Mouse (Mus musculus): ENCODE results near the gene Ttc27. TPM values are rescaled to one million over a fixed set of nuclear protein-coding genes. Genes with fewer than 3 reads are reported as not detected.

Gene Ttc27
- polyA plus RNA-seq, 1 experiment = 21.1 TPM

- no peaks in the 10 kb centered on the region for H3K27me3 ChIP-seq (ENCODE audit: control insufficient read depth, insufficient read depth, insufficient read length)
- TF ChIP-seq CTCF (IDR thresholded peaks at IDR 0.05; ENCODE audit: control insufficient read depth, insufficient read depth, insufficient read length) (no peak), CEBPB (IDR thresholded peaks at IDR 0.05; ENCODE audit: low read depth) (no peak), MYOD1 (IDR thresholded peaks at IDR 0.05; ENCODE audit: control insufficient read depth, insufficient read length, low read depth) (no peak), MAX (IDR thresholded peaks at IDR 0.05) (no peak), FOSL1 (IDR thresholded peaks at IDR 0.05; ENCODE audit: insufficient read depth, low read length, poor library complexity, severe bottlenecking) (no peak), MYOG (IDR thresholded peaks at IDR 0.05; ENCODE audit: control insufficient read depth, extremely low read depth, insufficient read length) (no peak), USF1 (IDR thresholded peaks at IDR 0.05; ENCODE audit: low read depth) (no peak)
Measured at GRCm38 (mm10) chr17:74850216-74850615, 132.7 kb downstream of the Ttc27 start.

GRCm38 (mm10) chr17:74859298-74859697, 141.8 kb downstream of the Ttc27 start:
- H3K27me3 ChIP-seq (ENCODE audit: control insufficient read depth, insufficient read depth, insufficient read length) = no peaks in the 10 kb centered on the region
- no peak overlapping the region for H3ac ChIP-seq (ENCODE audit: control insufficient read depth, insufficient read length, low read depth)
- no peaks in the 10 kb centered on the region for H3K36me3 ChIP-seq (ENCODE audit: control insufficient read depth, insufficient read depth)
- H3K79me3 ChIP-seq (ENCODE audit: low read depth) = no peaks in the 10 kb centered on the region
- TF ChIP-seq CEBPB (IDR thresholded peaks at IDR 0.05; ENCODE audit: low read depth) (no peak), MYOD1 (IDR thresholded peaks at IDR 0.05; ENCODE audit: control insufficient read depth, insufficient read length, low read depth) (no peak)
- no peak overlapping the region for H3K4me3 ChIP-seq (ENCODE audit: insufficient read depth, poor library complexity, severe bottlenecking)
- H3K79me2 ChIP-seq (ENCODE audit: control insufficient read depth, insufficient read depth) = no peaks in the 10 kb centered on the region

More at GRCm38 (mm10) chr17:74850216-74850615, 132.7 kb downstream of the Ttc27 start:
- H3K4me3 ChIP-seq (ENCODE audit: insufficient read depth, poor library complexity, severe bottlenecking) = no peak overlapping the region
- H3K79me3 ChIP-seq (ENCODE audit: low read depth) = no peaks in the 10 kb centered on the region
- no peaks in the 10 kb centered on the region for H3K36me3 ChIP-seq (ENCODE audit: control insufficient read depth, insufficient read depth)
- H3K79me2 ChIP-seq (ENCODE audit: control insufficient read depth, insufficient read depth) = no peaks in the 10 kb centered on the region
- H3ac ChIP-seq (ENCODE audit: control insufficient read depth, insufficient read length, low read depth) = no peak overlapping the region

- no peaks in the 10 kb centered on the region for H3K36me3 ChIP-seq (ENCODE audit: control insufficient read depth, insufficient read depth)
- H3K79me3 ChIP-seq (ENCODE audit: low read depth) = no peaks in the 10 kb centered on the region
- no peaks in the 10 kb centered on the region for H3K27me3 ChIP-seq (ENCODE audit: control insufficient read depth, insufficient read depth, insufficient read length)
- TF ChIP-seq USF1 (IDR thresholded peaks at IDR 0.05; ENCODE audit: low read depth) (no peak), CTCF (IDR thresholded peaks at IDR 0.05; ENCODE audit: control insufficient read depth, insufficient read depth, insufficient read length) (no peak), MYOD1 (IDR thresholded peaks at IDR 0.05; ENCODE audit: control insufficient read depth, insufficient read length, low read depth) (no peak), CEBPB (IDR thresholded peaks at IDR 0.05; ENCODE audit: low read depth) (no peak), FOSL1 (IDR thresholded peaks at IDR 0.05; ENCODE audit: insufficient read depth, low read length, poor library complexity, severe bottlenecking) (no peak), MAX (IDR thresholded peaks at IDR 0.05) (no peak), MYOG (IDR thresholded peaks at IDR 0.05; ENCODE audit: control insufficient read depth, extremely low read depth, insufficient read length) (no peak)
- no peak overlapping the region for H3K4me3 ChIP-seq (ENCODE audit: insufficient read depth, poor library complexity, severe bottlenecking)
- H3K79me2 ChIP-seq (ENCODE audit: control insufficient read depth, insufficient read depth) = no peaks in the 10 kb centered on the region
- H3ac ChIP-seq (ENCODE audit: control insufficient read depth, insufficient read length, low read depth) = no peak overlapping the region
Measured at GRCm38 (mm10) chr17:74860180-74860993, 142.9 kb downstream of the Ttc27 start.

GRCm38 (mm10) chr17:74863845-74864244, 146.3 kb downstream of the Ttc27 start:
- Histone ChIP-seq H3K36me3 (ENCODE audit: control insufficient read depth, insufficient read depth) (no peaks in the 10 kb centered on the region), H3K27me3 (ENCODE audit: control insufficient read depth, insufficient read depth, insufficient read length) (no peaks in the 10 kb centered on the region), H3ac (ENCODE audit: control insufficient read depth, insufficient read length, low read depth) (no peak overlapping the region), H3K4me3 (ENCODE audit: insufficient read depth, poor library complexity, severe bottlenecking) (no peak overlapping the region), H3K79me3 (ENCODE audit: low read depth) (no peaks in the 10 kb centered on the region), H3K79me2 (ENCODE audit: control insufficient read depth, insufficient read depth) (no peaks in the 10 kb centered on the region)
- TF ChIP-seq USF1 (IDR thresholded peaks at IDR 0.05; ENCODE audit: low read depth) (no peak), CTCF (IDR thresholded peaks at IDR 0.05; ENCODE audit: control insufficient read depth, insufficient read depth, insufficient read length) (no peak), MAX (IDR thresholded peaks at IDR 0.05) (no peak), CEBPB (IDR thresholded peaks at IDR 0.05; ENCODE audit: low read depth) (no peak), FOSL1 (IDR thresholded peaks at IDR 0.05; ENCODE audit: insufficient read depth, low read length, poor library complexity, severe bottlenecking) (no peak)

GRCm38 (mm10) chr17:74864790-74865548, 147.4 kb downstream of the Ttc27 start:
- Histone ChIP-seq H3ac (ENCODE audit: control insufficient read depth, insufficient read length, low read depth) (no peak overlapping the region), H3K79me3 (ENCODE audit: low read depth) (no peaks in the 10 kb centered on the region), H3K27me3 (ENCODE audit: control insufficient read depth, insufficient read depth, insufficient read length) (no peaks in the 10 kb centered on the region), H3K36me3 (ENCODE audit: control insufficient read depth, insufficient read depth) (no peaks in the 10 kb centered on the region), H3K79me2 (ENCODE audit: control insufficient read depth, insufficient read depth) (no peaks in the 10 kb centered on the region), H3K4me3 (ENCODE audit: insufficient read depth, poor library complexity, severe bottlenecking) (no peak overlapping the region)
- TF ChIP-seq USF1 (IDR thresholded peaks at IDR 0.05; ENCODE audit: low read depth) (no peak), MYOG (IDR thresholded peaks at IDR 0.05; ENCODE audit: control insufficient read depth, extremely low read depth, insufficient read length) (no peak), FOSL1 (IDR thresholded peaks at IDR 0.05; ENCODE audit: insufficient read depth, low read length, poor library complexity, severe bottlenecking) (no peak), CEBPB (IDR thresholded peaks at IDR 0.05; ENCODE audit: low read depth) (no peak)

Measured in C2C12 (cell line).